Mouse (Mus musculus): ENCODE measurements at regions not wholly inside any gene's neighbourhood (a gene's known extent, or its start where the extent isn't known, plus 50 kb on each side); places are given as distances from the start of the nearest gene placed in this dataset.
"Not testable (repeated sequence)": the region's sequence is repeated elsewhere in the genome, so short reads cannot be mapped to it uniquely, and the experiment has no call there.

DNA sequence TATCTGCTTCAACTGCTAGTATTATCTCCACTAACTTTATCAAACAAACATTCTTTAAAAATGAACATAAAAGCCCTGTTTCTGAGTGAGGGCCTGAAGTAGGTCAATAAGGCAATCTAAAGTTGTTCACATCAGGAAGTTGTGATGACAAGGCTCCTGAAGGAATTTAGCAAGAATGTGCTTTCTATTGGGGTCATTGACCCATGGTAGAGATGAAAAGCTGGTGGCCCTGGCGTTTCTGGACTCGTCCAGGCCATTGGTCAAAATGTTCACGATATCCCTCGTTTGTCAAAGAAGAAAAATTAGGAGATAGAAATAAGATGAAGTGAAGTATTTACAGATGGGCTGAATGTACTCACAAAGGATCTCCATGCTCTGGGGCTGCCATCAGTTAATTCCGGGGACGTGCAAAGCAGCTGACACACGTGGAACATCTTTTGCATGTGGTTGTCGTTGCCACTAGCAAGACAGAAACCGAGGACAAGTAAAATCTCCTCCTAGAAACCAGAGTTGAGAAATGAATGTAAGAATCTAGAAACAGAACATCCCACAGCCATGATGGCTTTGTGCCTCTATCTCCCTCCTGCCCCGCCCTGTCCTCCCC is 134.1 kb downstream of the Snx18 start:
- peak; percentile 54 for DNase-seq (ENCODE audit: low spot score)

DNA sequence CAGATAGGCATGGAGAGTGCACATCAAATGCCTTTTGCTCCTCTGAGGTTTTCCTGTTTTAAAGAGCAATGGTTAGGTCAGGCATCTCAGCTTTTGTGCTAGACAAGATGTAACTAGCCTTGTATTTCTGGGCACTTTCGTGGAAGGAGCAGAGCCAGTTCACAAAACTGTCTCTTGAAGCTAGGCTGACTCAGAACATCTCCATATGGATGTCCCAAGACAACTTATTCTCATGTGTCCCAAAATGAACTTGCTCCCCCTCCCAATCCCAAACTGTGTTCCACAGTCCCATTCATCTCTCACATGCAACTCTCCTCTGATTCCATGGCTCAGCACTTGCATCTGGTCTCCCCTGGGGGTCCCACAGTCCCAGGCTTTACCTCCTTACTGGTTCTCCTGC is 135.5 kb downstream of the Snx18 start:
- DNase-seq (ENCODE audit: low spot score) = no peak

DNA sequence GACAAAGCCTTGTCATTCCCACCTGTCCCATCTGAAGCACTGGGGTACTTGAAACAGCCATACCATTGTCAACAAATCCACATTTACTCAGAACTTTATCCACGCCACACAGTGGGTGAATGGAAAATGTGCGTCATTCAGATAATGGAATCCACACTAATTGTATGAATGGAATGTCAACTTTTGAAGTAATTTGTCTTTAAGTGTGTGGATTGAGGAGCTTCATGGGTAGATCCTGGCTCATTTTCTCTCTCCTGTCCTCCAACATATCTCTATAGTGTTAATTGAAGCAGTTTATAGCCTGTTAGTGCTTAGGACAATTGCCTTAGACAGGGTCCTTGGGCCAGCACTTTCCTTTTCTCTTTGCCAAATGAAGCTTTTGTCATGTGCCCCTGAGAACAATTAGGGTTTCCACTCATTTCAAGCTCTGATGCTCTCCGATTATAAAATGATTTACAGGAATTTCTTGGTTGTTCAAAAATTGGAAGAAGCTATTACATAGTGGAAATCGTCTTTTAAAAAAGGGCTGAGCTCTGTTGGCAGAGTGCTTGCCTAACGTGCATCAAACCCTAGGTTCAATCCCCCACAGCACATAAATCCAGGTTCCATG is 140.4 kb downstream of the Snx18 start:
- no peak for DNase-seq (ENCODE audit: low spot score)

DNA sequence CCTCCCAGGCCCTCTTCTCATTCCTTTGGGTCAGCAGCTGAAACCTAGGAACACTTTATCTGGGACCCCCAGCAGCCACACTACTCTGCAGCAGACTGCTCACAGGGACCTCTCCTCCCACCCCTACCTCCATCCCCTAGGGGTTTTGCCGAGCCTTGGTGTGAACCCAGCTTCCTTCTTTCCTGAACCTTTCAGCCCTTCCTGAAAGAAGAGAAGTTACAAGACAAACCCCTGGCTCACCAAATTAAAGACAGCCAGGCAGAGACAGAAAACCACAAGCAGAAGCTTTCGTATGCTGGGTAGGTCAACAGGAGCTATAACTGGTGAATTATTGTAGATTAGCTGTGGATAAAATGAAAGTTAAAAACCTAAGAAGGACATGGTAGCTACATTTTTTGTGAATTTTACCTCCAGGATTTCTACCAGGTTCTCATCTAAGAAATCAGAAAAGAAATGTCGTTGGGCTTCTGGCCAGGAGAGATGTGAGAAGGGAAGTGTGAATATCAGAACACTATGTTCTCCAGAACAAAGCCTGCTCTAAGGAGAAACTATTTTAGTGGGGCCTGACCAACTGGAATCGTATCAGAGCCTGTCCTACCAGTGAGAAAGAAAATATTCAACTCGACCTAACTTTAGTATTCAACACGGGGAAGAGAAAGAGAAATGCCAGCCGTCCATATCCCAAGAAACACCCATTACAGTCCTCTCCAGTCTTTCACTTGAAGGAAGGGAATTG is 147.4 kb downstream of the Snx18 start:
- DNase-seq (ENCODE audit: low spot score) = no peak

DNA sequence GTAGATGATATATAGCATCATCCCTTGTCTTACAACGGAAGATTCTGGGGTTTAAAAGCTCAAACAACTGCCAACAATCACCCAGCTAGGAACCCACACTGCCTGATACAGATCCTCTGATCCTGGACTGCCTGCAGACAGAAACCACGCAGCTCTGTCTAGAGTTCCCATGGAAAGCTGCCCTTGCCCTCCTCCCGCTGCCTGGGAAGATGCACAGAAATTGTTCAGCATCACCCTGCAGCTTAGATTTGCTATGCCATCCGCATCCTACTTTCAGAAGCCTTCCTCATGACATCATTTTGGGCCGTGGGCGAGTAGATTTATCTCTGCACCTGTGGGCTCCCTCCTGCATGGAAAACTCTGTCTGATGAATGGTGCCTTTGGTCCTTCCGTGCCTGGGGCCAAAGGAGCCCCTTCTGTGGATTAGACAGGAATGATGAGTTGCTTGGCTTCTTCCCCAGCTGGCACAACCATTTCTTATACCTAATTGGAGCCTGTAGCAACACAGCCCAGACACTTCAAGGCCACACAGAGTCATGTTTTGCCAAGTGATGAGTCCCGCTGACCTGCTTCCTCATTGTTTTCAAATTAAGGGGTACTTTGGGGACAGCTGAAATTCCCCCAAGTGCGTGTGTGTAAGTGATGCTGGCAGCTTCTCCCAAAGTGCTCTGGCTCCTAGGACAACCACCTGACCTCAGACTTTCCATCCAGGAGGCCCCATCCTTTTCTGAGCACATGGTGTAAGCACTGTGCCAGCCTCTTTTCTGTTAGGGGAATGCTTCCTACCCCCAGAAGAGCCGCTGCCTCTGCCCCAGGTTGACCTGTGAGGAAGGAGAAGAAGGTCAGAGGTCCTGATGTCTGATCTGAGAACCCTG is 153.9 kb downstream of the Snx18 start:
- no peak for DNase-seq (ENCODE audit: low spot score)

DNA sequence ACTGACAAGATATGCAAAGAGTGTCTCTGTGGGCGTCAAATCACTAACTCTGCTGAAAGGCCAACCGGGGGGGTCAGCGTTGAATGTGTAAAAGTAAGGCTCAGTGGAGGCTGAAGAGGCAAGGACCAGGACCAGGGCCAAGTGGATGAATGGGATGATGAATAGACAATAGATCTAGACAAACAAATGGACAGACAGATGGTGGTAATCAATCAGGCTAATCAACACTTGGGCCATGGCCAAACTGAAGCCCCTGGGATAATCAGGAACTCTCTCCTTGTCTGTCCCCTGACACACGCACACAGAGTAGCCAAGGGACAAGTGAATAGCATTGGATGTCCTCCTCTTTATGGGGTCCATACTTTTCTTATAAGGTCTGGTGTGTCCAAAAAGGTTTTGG is 154.9 kb downstream of the Snx18 start:
- no peak for DNase-seq (ENCODE audit: low spot score)

DNA sequence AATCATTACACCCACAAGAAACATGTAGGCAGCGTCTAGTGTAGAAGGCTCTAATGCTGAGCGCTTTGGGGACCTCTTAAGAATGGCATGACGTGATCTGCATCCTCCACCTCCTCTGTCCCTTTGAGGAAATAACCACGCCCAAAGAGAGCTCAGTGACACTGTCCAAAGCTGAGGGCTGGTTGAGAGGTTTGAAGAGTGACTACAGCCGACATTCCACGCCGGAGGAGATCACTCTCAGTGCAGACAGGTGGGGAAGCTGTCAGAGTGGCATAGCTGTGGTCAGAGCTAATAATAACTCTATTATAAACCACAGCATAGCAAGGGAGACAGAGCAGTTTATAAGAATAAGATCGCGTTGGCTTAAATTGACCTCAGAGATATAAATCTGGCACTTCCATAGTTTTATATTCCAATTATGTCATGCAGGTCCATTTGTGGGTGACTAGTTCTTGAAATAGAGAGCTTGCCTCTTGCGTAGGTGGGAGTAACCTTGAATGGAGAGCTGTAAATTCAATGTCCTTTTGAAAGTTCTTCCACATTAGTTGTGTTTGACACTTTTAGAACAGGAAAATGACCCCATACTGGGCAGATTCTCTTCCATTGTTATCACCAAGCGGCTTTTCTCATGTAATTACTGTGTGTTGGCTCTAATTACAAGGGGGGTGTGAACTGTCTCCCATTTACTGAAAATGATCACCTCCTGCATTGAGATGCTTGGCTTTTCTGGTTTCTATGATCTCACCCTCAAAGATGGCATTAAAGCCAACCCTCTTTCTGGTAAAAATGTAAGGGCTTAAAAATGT is 161.7 kb downstream of the BC067074 start:
- DNase-seq (ENCODE audit: low spot score) = no peak

DNA sequence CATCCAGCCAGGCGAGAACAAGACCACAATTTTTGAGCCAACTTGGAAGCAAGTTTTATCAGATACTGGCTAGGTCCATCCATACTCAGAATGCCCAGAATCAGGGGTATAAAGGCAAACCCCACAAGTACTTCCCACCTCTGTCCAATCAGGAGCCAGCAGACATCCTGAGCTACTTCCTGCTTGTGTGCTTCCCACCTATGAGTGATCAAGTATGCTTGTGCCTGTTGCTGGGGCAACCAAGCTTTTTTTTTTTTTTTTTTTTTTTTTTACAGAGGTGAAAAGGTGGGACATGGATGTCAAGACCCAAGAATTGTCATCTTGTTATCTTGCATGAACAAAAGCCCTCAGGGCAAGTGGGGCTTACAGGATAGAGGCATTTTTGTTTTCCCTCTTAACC is 155.4 kb downstream of the BC067074 start:
- no peak for DNase-seq (ENCODE audit: low spot score)

DNA sequence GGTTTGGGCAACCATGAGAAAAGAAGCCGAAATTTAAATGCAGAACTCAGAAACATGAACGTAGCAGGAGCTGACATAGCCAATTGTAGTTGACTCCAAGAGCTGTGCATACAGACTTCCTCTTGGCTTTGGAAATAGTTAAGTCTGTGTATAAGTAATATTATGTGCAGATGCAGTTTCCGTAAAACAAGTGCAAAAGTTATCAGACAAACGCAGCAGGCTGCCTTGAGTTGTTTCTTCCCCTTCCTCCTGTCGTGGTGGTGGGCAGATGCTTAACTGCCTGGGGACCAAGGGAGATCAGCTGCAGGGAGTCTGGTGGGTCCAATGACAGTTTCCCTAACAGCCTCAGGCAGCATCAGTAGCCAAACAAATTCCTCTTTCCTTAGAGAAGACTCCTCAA is 153.3 kb downstream of the BC067074 start:
- DNase-seq (ENCODE audit: low spot score) = no peak

DNA sequence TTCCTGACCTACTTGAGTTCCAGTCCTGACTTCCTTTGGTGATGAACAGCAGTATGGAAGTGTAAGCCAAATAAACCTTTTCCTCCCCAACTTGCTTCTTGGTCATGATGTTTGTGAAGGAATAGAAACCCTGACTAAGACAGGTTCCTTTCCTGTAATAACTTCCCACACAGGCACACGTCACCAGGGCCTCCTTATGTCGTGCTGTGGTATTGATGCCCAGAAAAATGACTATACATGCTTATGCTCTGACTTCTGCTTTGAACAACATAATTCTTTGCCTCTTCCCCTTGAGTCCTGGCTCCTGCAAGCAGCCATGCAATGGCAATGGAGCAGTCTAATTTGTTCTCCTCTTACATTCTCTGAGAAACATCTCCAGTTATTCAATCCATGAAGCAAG is 151.5 kb downstream of the BC067074 start:
- not testable (repeated sequence) for DNase-seq (ENCODE audit: low spot score)

DNA sequence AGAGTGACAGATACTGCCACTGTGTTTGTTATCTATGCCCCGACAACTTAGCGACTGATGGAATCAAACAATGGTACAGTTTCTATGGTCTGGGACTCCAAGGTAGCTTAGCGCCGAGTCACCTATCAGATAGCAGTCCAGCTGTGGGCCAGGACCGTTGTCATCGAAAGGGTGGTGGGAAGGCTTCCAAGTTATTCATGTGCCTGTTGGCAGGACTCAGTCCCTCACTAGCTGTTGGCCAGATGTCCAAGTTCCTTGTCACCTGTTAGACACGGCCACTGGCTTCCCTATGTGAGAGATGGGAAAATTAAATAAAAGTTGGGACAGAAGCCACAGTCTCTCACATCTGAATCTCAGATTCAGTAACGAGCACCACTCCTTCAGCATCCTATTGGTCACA is 150.1 kb downstream of the BC067074 start:
- DNase-seq (ENCODE audit: low spot score) = no peak

DNA sequence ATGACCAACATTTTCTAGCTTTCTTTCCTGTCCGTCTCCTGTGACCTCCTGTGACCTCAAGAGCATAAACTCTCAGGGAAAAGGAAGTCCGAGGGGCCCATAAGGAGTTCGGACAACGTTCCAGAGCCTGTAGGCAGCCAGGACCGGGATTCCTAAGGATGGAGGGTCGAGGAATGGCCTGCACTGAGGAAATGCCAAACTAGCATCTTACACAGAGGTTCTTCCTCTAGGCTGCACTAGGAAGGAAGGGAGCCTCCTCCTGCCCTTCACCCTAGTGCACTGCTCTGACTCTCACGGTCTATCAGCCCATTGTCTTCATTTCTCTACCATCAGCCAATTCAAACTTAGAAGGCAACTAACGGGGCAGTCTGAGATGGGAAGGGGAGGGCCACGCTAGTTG is 149.2 kb downstream of the BC067074 start:
- peak; percentile 39 for DNase-seq (ENCODE audit: low spot score)

DNA sequence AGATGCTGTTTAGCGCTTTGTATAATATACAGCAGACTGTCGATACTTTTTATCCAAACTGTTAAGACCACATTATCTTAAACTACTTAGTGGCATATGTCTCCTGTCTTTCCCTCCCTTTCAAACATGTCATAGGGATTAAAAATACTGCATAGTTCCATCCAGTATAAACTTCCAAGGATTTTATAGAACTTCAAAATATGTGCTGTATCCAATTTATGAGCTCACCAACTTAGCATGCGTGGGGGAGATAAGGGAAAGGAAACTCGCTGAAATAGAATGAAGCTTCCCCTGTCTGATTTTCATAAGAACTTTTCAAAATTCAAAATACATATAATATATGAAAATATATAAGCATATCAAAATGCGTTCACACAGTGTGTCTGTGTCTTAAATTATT is 147.2 kb downstream of the BC067074 start:
- no peak for DNase-seq (ENCODE audit: low spot score)

DNA sequence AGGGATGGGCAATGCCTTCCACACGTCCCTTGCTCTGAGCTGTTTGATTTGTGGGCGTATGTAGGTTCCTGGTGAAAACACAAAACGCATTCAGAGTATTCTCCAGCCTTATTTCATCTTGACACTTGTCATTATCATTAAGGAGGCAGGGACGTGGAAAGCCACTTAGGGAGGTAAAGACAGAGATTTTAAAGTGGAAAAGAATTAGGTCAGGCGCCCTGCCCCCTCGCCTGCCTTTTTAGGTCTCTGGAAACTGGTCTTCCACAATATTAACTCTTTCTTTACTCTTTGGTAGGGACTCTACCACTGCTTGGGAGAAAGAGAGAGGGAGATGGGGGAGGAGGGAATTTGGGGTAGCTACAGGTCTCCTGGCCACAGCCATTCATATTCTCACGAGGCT is 146.6 kb downstream of the BC067074 start:
- DNase-seq (ENCODE audit: low spot score) = no peak

DNA sequence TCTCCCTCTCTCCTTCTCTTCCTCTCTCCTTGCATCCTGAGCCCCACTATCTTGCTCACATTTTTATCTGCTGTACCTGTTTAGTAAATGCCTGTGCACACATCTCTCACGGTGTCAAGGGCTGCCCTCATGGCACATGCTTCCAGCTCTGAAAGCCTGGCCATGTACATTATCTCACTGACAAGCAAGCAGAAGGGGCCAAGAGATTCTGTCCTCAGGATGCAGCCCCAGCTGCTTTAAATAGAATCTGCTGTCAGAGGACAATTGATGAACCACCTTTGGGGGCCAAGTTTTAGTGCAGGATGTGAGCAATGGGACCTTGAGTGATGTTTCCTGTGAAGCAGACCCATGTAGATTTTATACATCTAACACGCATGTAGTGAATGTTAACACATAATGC is 145.9 kb downstream of the BC067074 start:
- DNase-seq (ENCODE audit: low spot score) = no peak

DNA sequence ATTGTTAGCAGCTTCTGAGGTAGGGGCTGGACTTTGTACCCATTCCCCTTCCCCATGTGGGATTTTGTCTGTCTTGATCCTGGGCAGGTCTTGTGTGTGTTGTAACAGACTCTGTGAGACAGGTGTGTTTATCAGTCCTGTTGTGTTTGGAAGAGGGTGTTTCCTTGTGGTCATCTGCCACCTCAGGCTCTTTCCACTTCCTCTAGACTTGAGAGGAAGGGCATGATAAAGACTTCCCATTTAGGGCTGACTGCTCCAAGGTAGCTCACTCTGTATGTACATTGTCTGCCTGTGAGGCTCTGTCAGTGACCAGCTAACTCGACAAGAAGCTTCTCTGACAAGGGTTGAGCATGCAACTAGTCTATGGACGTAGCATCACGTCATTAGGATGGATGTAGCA is 143.3 kb downstream of the BC067074 start:
- no peak for DNase-seq (ENCODE audit: low spot score)

DNA sequence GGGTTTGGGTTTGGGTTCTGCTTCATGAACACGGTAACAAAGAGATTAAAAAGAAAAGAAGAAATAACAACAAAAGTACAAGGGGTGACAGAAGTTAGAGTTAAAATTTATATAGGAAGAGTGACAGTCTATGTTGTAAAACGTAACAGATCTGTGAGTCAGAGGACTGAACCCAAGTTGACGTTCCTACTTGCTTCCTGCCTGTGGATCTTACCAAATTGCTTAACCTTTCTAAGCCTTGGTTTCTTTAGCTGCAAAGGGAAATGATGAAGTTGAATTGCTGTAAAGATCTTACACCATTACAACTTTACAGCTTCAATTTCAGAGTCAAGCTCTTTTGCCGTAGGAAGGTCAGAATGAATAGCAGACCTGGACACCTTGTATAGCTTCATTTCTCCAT is 142.2 kb downstream of the BC067074 start:
- no peak for DNase-seq (ENCODE audit: low spot score)

DNA sequence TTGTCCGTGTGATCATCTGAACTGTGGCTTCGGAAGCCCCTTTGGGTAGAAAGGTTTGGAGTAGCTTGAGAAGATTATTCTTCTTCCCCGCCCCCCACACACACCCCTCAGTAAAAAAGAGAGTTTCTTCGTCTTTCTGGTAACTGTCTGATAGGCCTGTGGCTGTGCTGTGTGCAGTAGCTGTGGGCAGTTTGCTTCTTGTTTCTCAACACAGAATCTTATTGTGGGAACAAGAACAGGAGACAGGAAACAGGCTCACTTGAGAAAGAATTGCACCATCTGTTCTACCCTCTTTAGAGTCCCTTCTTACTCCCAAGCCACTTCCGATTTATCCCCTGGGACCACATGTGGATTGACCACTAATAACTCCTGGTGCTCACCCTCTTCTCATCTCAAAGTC is 140.5 kb downstream of the BC067074 start:
- DNase-seq (ENCODE audit: low spot score) = no peak

DNA sequence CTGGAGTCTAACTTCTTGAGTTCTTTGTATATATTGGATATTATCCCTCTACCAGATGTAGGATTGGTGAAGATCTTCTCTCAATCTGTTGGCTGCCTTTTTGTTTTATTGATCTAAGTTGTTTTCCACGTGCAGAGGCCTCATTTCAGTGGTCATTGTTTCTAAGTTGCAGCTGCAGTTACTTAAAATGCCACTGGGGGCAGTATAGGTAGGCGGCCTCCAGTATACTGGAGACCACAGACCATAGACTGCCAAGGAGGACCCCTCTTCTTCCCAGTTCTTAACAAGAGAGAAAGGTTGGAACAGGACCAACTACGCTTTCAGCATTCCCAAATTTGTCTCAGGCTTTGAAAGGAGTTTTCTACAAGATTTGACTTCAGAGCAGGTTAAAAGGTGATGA is 136.7 kb downstream of the BC067074 start:
- peak; percentile 20 for DNase-seq (ENCODE audit: low spot score)
